Mouse (Mus musculus) cortical plate, adult 2 months (tissue): ENCODE results near the gene Wee1.

Source experiments
- CTCF ChIP-seq: fragments of 200-500 bp; IDR thresholded peaks from 2 replicates; pipeline ENCODE4 v1.5.1; 2011; ENCODE audit warnings: mild to moderate bottlenecking, control low read depth, low read length; ENCODE audit not compliant: insufficient read depth; ENCODE audit errors: extremely low read depth
- POLR2A ChIP-seq: fragments of 200-500 bp; IDR thresholded peaks from 2 replicates; pipeline ENCODE4 v1.6.1; 2011; ENCODE audit warnings: mild to moderate bottlenecking, low read length, control low read depth; ENCODE audit not compliant: insufficient read depth; ENCODE audit errors: extremely low read depth

DNA sequence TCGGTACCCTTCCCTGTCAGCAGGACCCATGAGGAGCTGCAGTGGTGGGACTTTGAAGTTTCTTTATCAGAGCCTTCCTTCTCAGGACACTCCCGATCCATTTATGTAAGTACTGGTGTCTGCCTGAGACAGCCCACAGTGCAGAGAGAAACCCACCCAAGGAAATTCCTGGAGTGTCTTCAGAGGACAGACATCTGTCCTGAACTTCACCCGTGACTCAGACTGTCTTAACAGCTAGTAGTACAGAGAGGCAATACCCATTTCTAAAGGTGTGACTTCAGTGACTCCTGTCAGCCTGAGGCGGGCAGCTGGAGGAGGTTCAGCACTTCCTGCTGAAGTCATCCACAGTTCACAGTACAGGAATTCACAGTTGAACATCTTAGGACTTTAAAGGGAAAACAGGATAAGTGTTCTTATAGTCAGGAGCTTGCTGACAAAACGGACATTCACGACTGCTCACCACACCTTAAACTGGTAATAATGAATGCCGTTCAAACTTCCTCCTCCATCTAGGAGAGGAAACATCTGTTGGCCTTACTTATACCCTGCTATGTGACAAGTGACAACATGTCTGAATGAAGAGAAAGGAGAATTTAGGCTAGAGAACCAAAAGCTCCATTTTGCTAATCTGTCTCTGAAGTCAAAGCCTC is 35.5 kb downstream of the Wee1 start:
- TF ChIP-seq POLR2A (no peak), CTCF (no peak)
